Mouse (Mus musculus) kidney, adult 2 months (tissue): Measurements from ENCODE around the gene Angptl2.

ENCODE experiments used
- CTCF ChIP-seq: fragments of 200-500 bp; conservative IDR thresholded peaks from 2 replicates; pipeline ENCODE4 v1.5.1; 2011; ENCODE audit warnings: low read depth, mild to moderate bottlenecking, control low read depth, low read length, moderate library complexity, mixed read lengths; ENCODE audit not compliant: insufficient read depth, insufficient read length
- POLR2A ChIP-seq: fragments of 200-500 bp; IDR thresholded peaks from one replicate; pipeline ENCODE4 v1.6.1; 2011; ENCODE audit warnings: low read depth, low read length, control low read depth

GRCm38 (mm10) chr2:33253572-33254190, 37.8 kb downstream of the Angptl2 start:
- TF ChIP-seq CTCF, result no peak
- TF ChIP-seq POLR2A, result no peak
